Mouse (Mus musculus) small intestine, adult 2 months (tissue): Measurements from ENCODE around the gene Aplp1. TPM values are rescaled to one million over a fixed set of nuclear protein-coding genes. Genes with fewer than 3 reads are reported as not detected.

Experiments
- H3K27ac ChIP-seq: fragments of 200-500 bp; 2 replicates; pipeline ENCODE4 v1.5.1; 2012; ENCODE audit warnings: low read depth, low read length, control low read depth, inconsistent platforms; ENCODE audit not compliant: insufficient read depth
- H3K27me3 ChIP-seq: fragments of 200-500 bp; 2 replicates; pipeline ENCODE4 v1.6.1; 2012; ENCODE audit warnings: mild to moderate bottlenecking, moderate library complexity, low read length, inconsistent platforms; ENCODE audit not compliant: control insufficient read depth, insufficient read depth
- H3K36me3 ChIP-seq: fragments of 200-500 bp; 2 replicates; pipeline ENCODE4 v1.6.1; 2012; ENCODE audit warnings: mild to moderate bottlenecking, low read length, control low read depth, inconsistent platforms; ENCODE audit not compliant: control insufficient read depth, insufficient read depth
- H3K4me1 ChIP-seq: fragments of 200-500 bp; 2 replicates; pipeline ENCODE4 v1.6.1; 2012; ENCODE audit warnings: low read length, inconsistent platforms, mixed read lengths; ENCODE audit not compliant: control insufficient read depth, insufficient read depth, insufficient read length
- H3K4me3 ChIP-seq: fragments of 200-500 bp; 2 replicates; pipeline ENCODE4 v1.5.1; 2012; ENCODE audit warnings: low read depth, mild to moderate bottlenecking, control low read depth, inconsistent platforms, low read length, moderate library complexity
- CTCF ChIP-seq: fragments of 200-500 bp; IDR thresholded peaks from 2 replicates; pipeline ENCODE4 v1.5.1; 2012; ENCODE audit warnings: low read depth, mild to moderate bottlenecking, control low read depth, inconsistent platforms, low read length, moderate library complexity, mixed read lengths; ENCODE audit not compliant: insufficient replicate concordance, insufficient read length; ENCODE audit errors: extremely low read depth
- POLR2A ChIP-seq: fragments of 200-500 bp; IDR thresholded peaks from 2 replicates; pipeline ENCODE4 v1.6.1; 2012; ENCODE audit warnings: low read depth, mild to moderate bottlenecking, control low read depth, inconsistent platforms, low read length, moderate library complexity
- WGBS: fragments of 180-500 bp; shearing (Covaris S2); methylation state at CpG from one replicate; pipeline ENCODE4 v1.1.7; 2018; 5-methylcytosine and 5-hydroxymethylcytosine counted together
- polyA plus RNA-seq: library from polyadenylated mRNA; depleted of rRNA; stranded (reverse); fragments of >200 nt; gene quantifications from 2 replicates; pipeline ENCODE4 v1.2.3, GENCODE M21; 2012; rRNA removed

Gene Aplp1
- polyA plus RNA-seq, 1 experiment, result 193 TPM

DNA sequence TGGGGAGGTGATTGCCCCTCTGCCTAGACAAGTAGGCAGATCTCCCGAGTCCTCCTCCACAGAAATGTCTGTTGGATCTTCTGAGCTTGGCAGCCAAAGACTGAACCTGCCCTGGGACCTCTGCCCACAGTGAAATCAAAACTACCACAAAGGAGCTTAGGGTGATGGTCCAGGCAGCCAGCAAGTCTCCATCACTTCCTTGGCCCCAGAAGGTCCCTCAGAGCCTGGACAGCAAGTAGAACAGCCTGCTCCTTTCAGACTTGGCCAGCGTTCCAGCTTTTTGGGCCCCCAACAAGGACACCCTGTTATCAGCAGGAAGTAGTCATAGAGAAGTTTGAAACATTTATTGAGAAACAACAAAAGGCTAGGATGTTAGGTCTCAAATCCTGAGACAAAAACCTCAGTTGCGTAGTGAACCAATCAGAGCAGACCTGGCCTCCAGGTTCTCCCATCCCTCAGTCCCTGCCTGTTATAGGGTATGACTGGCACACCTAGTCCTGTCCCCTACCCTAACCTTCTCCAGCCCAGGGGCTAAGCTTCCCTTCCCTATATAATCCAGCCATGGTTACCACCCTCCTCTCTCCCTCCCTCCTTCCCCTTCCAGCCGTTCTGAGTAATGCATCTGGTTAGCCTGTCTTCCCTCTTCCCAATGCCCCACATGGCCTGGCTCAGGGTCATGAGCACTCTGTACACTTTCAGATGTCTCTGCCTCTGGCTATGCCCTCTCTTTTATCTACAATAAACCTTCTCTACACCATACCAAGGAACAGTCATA is 52.4 kb downstream of the Aplp1 start:
- no peaks in the 10 kb centered on the region for H3K36me3 ChIP-seq
- no peak overlapping the region for H3K4me3 ChIP-seq
- no peaks in the 10 kb centered on the region for H3K4me1 ChIP-seq
- 57% methylated on average over 4 of the region's 4 CpGs for WGBS
- peak overlapping the region; percentile 82 for H3K27ac ChIP-seq
- TF ChIP-seq POLR2A, result no peak
- TF ChIP-seq CTCF, result no peak
- H3K27me3 ChIP-seq, result no peaks in the 10 kb centered on the region

Other genes with a start within 250 kb of the Aplp1 start
- 351 and 819 TPM in 2 replicates for gene Capns1, start 246.7 kb downstream of the Aplp1 start, polyA plus RNA-seq
- 59.2 and 86.9 TPM in 2 replicates for gene Polr2i, start 213.6 kb downstream of the Aplp1 start, polyA plus RNA-seq
- 24.6 and 45.2 TPM in 2 replicates for gene Tbcb, start 213.3 kb downstream of the Aplp1 start, polyA plus RNA-seq
- 0.15 TPM in 1 of 2 replicates, not detected in the other for gene Ovol3, start 209.8 kb downstream of the Aplp1 start, polyA plus RNA-seq
- 0.16 TPM in 1 of 2 replicates, not detected in the other for gene Thap8, start 165.4 kb downstream of the Aplp1 start, polyA plus RNA-seq
- 6.5 and 15.9 TPM in 2 replicates for gene Wdr62, start 165.1 kb downstream of the Aplp1 start, polyA plus RNA-seq
- 6.4 and 9.0 TPM in 2 replicates for gene Clip3, start 153.8 kb downstream of the Aplp1 start, polyA plus RNA-seq
- 86.9 and 141 TPM in 2 replicates for gene Alkbh6, start 136.8 kb downstream of the Aplp1 start, polyA plus RNA-seq
- 13.5 and 30.5 TPM in 2 replicates for gene Syne4, start 130.7 kb downstream of the Aplp1 start, polyA plus RNA-seq
- 0.36 and 0.63 TPM in 2 replicates for gene E130208F15Rik, start 123.8 kb downstream of the Aplp1 start, polyA plus RNA-seq
- gene Sdhaf1, start 121.6 kb downstream of the Aplp1 start, polyA plus RNA-seq, result 15.2 and 23.4 TPM in 2 replicates
- 12.7 and 28.1 TPM in 2 replicates for gene Lrfn3, start 82.8 kb downstream of the Aplp1 start, polyA plus RNA-seq
- 101 and 135 TPM in 2 replicates for gene Tyrobp, start 31.8 kb downstream of the Aplp1 start, polyA plus RNA-seq
- gene Hcst, start 25.7 kb downstream of the Aplp1 start, polyA plus RNA-seq, result 33.7 and 56.1 TPM in 2 replicates
- gene Nfkbid, start 23.8 kb downstream of the Aplp1 start, polyA plus RNA-seq, result 5.0 and 9.2 TPM in 2 replicates
- gene Kirrel2, start 12.2 kb upstream of the Aplp1 start, polyA plus RNA-seq, result 0.18 and 0.27 TPM in 2 replicates
- gene Nphs1, start 12.8 kb upstream of the Aplp1 start, polyA plus RNA-seq, result 0.14 and 7.6 TPM in 2 replicates
- 0.67 and 19.4 TPM in 2 replicates for gene Prodh2, start 48.1 kb upstream of the Aplp1 start, polyA plus RNA-seq
- 8.7 and 12.0 TPM in 2 replicates for gene Arhgap33, start 89.5 kb upstream of the Aplp1 start, polyA plus RNA-seq
- 47.7 and 52.8 TPM in 2 replicates for gene Hspb6, start 106.6 kb upstream of the Aplp1 start, polyA plus RNA-seq
- gene Proser3, start 106.8 kb upstream of the Aplp1 start, polyA plus RNA-seq, result 3.9 and 5.4 TPM in 2 replicates
- 23.7 and 37.9 TPM in 2 replicates for gene Lin37, start 114.3 kb upstream of the Aplp1 start, polyA plus RNA-seq
- 26.6 and 46.5 TPM in 2 replicates for gene U2af1l4, start 117.8 kb upstream of the Aplp1 start, polyA plus RNA-seq
- 1.2 and 1.6 TPM in 2 replicates for gene Gm49396, start 117.8 kb upstream of the Aplp1 start, polyA plus RNA-seq
- 69.3 and 131 TPM in 2 replicates for gene Psenen, start 118.1 kb upstream of the Aplp1 start, polyA plus RNA-seq
- gene Igflr1, start 119.9 kb upstream of the Aplp1 start, polyA plus RNA-seq, result 7.3 and 11.4 TPM in 2 replicates
- 21.4 and 38.1 TPM in 2 replicates for gene Kmt2b, start 143.2 kb upstream of the Aplp1 start, polyA plus RNA-seq
- 0.52 and 1.6 TPM in 2 replicates for gene Zbtb32, start 153.4 kb upstream of the Aplp1 start, polyA plus RNA-seq
- gene Upk1a, start 167.3 kb upstream of the Aplp1 start, polyA plus RNA-seq, result 7.6 and 8.2 TPM in 2 replicates
- gene Cox6b1, start 180.6 kb upstream of the Aplp1 start, polyA plus RNA-seq, result 459 and 585 TPM in 2 replicates
- 0.11 TPM in 1 of 2 replicates, not detected in the other for gene Etv2, start 190.3 kb upstream of the Aplp1 start, polyA plus RNA-seq
- gene Rbm42, start 204.8 kb upstream of the Aplp1 start, polyA plus RNA-seq, result 51.5 and 94.9 TPM in 2 replicates
- gene Haus5, start 219.5 kb upstream of the Aplp1 start, polyA plus RNA-seq, result 6.0 and 6.4 TPM in 2 replicates
- gene Pmis2, start 226.1 kb upstream of the Aplp1 start, polyA plus RNA-seq, result not detected in 2 replicates